Mouse (Mus musculus) forebrain, embryonic 12.5 days (tissue): ENCODE measurements around the gene Mapk1ip1. TPM values are rescaled to one million over a fixed set of nuclear protein-coding genes. Genes with fewer than 3 reads are reported as not detected.

ENCODE experiments used
- ATAC-seq: fragments of 200-750 bp; cut with Nextera tagmentation; 2 replicates; pipeline ENCODE4 v1.8.0; 2017; ENCODE audit warnings: moderate TSS enrichment; ENCODE audit not compliant: low FRiP score
- H3K27ac ChIP-seq: fragments of 300-500 bp; sonication (generic); 2 replicates; pipeline ENCODE4 v1.5.1; 2016; ENCODE audit warnings: mild to moderate bottlenecking
- H3K27me3 ChIP-seq: fragments of 300-500 bp; sonication (generic); 2 replicates; pipeline ENCODE4 v1.6.1; 2016; ENCODE audit warnings: mild to moderate bottlenecking
- H3K36me3 ChIP-seq: fragments of 300-500 bp; sonication (generic); replicated peaks from 2 replicates; pipeline ENCODE4 v1.6.1; 2016; ENCODE audit warnings: mild to moderate bottlenecking
- H3K4me1 ChIP-seq: fragments of 300-500 bp; sonication (generic); 2 replicates; pipeline ENCODE4 v1.6.1; 2016
- H3K4me2 ChIP-seq: fragments of 300-500 bp; sonication (generic); 2 replicates; pipeline ENCODE4 v1.6.1; 2016; ENCODE audit warnings: mild to moderate bottlenecking, moderate library complexity
- H3K4me3 ChIP-seq: fragments of 300-500 bp; sonication (generic); replicated peaks from 2 replicates; pipeline ENCODE4 v1.5.1; 2016; ENCODE audit warnings: mild to moderate bottlenecking
- H3K9ac ChIP-seq: fragments of 300-500 bp; sonication (generic); 2 replicates; pipeline ENCODE4 v1.6.1; 2016; ENCODE audit warnings: mild to moderate bottlenecking
- H3K9me3 ChIP-seq: fragments of 300-500 bp; sonication (generic); 2 replicates; pipeline ENCODE4 v1.6.1; 2016
- WGBS: fragments of 180-500 bp; shearing (Covaris S2); methylation state at CpG from one replicate; pipeline ENCODE4 v1.1.7; 2016; 5-methylcytosine and 5-hydroxymethylcytosine counted together
- polyA plus RNA-seq: library from polyadenylated mRNA; unstranded; fragments of >200 nt; fragmentation: Nextera tagmentation; extraction: Ambion mirVana; gene quantifications from 2 replicates; pipeline ENCODE4 v1.2.1, GENCODE M21; 2016

The Mapk1ip1 gene
- polyA plus RNA-seq, 1 experiment from 2014 or later = 16.2 TPM

- H3K4me1 ChIP-seq = no peaks in the 10 kb centered on the region
- no peaks in the 10 kb centered on the region for H3K9me3 ChIP-seq
- H3K36me3 ChIP-seq = no peaks in the 10 kb centered on the region
- H3K27me3 ChIP-seq = 0 out of 2 replicates have a peak, but pooled peaks cover 3% of the 10 kb centered on the region
- ATAC-seq = no peak
- H3K4me3 ChIP-seq = no peak overlapping the region
- no peak overlapping the region for H3K9ac ChIP-seq
- H3K27ac ChIP-seq = no peak overlapping the region
- WGBS = 87% methylated on average over 19 of the region's 19 CpGs
- no peak overlapping the region for H3K4me2 ChIP-seq
Measured at GRCm38 (mm10) chr7:138824995-138825756, 20.9 kb downstream of the Mapk1ip1 start.

GRCm38 (mm10) chr7:138824423-138824822, 21.6 kb downstream of the Mapk1ip1 start:
- H3K27ac ChIP-seq = no peak overlapping the region
- no peak overlapping the region for H3K9ac ChIP-seq
- no peak for ATAC-seq
- WGBS = 85% methylated on average over 6 of the region's 6 CpGs
- H3K36me3 ChIP-seq = no peaks in the 10 kb centered on the region
- H3K4me2 ChIP-seq = no peak overlapping the region
- 0 out of 2 replicates have a peak, but pooled peaks cover 3% of the 10 kb centered on the region for H3K27me3 ChIP-seq
- H3K4me1 ChIP-seq = no peaks in the 10 kb centered on the region
- H3K9me3 ChIP-seq = no peaks in the 10 kb centered on the region
- no peak overlapping the region for H3K4me3 ChIP-seq

DNA sequence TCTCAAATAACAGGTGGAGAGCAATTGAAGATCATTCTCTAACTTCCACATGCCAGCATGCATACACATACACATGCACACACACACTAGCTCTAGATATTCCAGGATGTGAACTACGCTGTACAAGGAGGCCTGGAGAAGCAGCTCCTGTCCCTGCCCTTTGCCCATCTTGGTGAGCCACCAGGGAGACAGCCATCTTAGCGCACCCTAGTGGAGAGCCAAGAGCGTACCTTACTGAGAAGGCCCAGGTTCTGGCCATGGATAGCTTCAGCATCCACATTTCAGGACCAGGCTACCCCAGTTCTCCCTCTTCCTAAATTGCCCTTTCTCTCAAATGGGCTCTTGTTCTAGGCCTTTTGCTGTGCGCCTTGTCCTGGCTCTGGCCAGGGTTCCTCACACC, 27.8 kb downstream of the Mapk1ip1 start:
- WGBS = 53% methylated on average over 4 of the region's 4 CpGs
- Histone ChIP-seq H3K9ac (no peak overlapping the region), H3K27ac (no peak overlapping the region), H3K4me2 (no peak overlapping the region), H3K4me1 (0 out of 2 replicates have a peak, but pooled peaks cover under 1% of the 10 kb centered on the region), H3K4me3 (no peak overlapping the region), H3K9me3 (no peaks in the 10 kb centered on the region), H3K36me3 (no peaks in the 10 kb centered on the region), H3K27me3 (no peaks in the 10 kb centered on the region)
- no peak for ATAC-seq

- no peaks in the 10 kb centered on the region for H3K27me3 ChIP-seq
- H3K4me3 ChIP-seq = no peak overlapping the region
- H3K4me1 ChIP-seq = 0 out of 2 replicates have a peak, but pooled peaks cover 4% of the 10 kb centered on the region
- no peak overlapping the region for H3K27ac ChIP-seq
- ATAC-seq = no peak
- no peak overlapping the region for H3K4me2 ChIP-seq
- H3K9ac ChIP-seq = no peak overlapping the region
- no peaks in the 10 kb centered on the region for H3K36me3 ChIP-seq
- WGBS = 73% methylated on average over 11 of the region's 11 CpGs
- no peaks in the 10 kb centered on the region for H3K9me3 ChIP-seq
Measured at GRCm38 (mm10) chr7:138813213-138813875, 32.7 kb downstream of the Mapk1ip1 start.

GRCm38 (mm10) chr7:138807146-138807545, 38.9 kb downstream of the Mapk1ip1 start:
- Histone ChIP-seq H3K27ac (no peak overlapping the region), H3K9ac (no peak overlapping the region), H3K4me3 (no peak overlapping the region), H3K4me2 (no peak overlapping the region), H3K36me3 (no peaks in the 10 kb centered on the region), H3K27me3 (no peaks in the 10 kb centered on the region), H3K9me3 (peaks cover 12% of the 10 kb centered on the region), H3K4me1 (no peaks in the 10 kb centered on the region)
- WGBS = 91% methylated on average over 3 of the region's 3 CpGs
- no peak for ATAC-seq

DNA sequence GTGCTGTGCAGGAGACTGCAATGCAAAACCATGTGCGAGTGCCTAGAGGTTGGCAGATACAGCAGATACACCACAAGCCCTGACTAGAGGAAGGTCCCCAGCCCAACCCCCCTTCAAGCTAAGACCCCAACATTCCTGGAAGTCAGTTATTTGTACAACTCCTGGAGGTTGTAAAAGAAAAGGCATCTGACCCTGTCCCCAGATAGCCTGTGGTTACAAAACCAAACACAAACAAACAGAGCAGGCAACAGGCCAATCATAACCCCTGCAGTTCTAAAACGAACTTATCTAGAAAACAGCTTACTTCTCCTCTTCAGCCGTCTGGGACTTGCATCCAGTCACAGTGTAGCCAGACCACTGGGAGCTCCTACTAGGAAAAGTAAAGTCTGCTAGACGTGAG, 42.7 kb downstream of the Mapk1ip1 start:
- ATAC-seq = no peak
- peaks cover 12% of the 10 kb centered on the region for H3K9me3 ChIP-seq
- 53% methylated on average over 4 of the region's 4 CpGs for WGBS
- no peak overlapping the region for H3K4me2 ChIP-seq
- H3K27me3 ChIP-seq = no peaks in the 10 kb centered on the region
- H3K4me1 ChIP-seq = no peaks in the 10 kb centered on the region
- no peak overlapping the region for H3K27ac ChIP-seq
- no peak overlapping the region for H3K9ac ChIP-seq
- H3K36me3 ChIP-seq = no peaks in the 10 kb centered on the region
- no peak overlapping the region for H3K4me3 ChIP-seq

DNA sequence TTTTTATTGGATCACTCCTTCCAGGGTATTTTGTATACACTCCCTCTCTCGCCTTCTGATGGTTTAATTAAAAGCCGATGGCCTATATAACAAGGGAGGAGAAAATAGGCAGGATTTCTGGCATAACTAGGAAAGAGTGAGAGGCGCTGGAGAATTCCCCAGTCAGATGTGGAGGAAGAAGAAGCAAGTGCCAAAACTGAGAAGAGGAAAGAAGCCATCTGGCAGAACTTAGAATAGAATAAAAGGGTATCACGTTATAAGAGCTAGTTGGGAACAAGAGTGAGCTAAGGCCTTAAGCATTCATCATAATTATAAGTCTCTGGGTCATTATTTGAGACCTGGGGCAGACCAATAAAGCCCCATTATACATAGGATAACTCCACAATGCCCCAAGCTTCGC, 58.0 kb downstream of the Mapk1ip1 start:
- H3K9me3 ChIP-seq = no peaks in the 10 kb centered on the region
- no peaks in the 10 kb centered on the region for H3K36me3 ChIP-seq
- H3K4me1 ChIP-seq = no peaks in the 10 kb centered on the region
- ATAC-seq = no peak
- no peak overlapping the region for H3K9ac ChIP-seq
- H3K27me3 ChIP-seq = no peaks in the 10 kb centered on the region
- no peak overlapping the region for H3K4me3 ChIP-seq
- H3K4me2 ChIP-seq = no peak overlapping the region
- 78% methylated on average over 5 of the region's 5 CpGs for WGBS
- H3K27ac ChIP-seq = no peak overlapping the region

Other genes with a start within 250 kb of the Mapk1ip1 start
- 63.6 and 68.4 TPM in 2 replicates for gene Ppp2r2d, start 194 bp downstream of the Mapk1ip1 start, polyA plus RNA-seq
- 63.0 and 66.9 TPM in 2 replicates for gene Bnip3, start 63.2 kb upstream of the Mapk1ip1 start, polyA plus RNA-seq
- 0.83 TPM in 2 replicates for gene Jakmip3, start 94.5 kb upstream of the Mapk1ip1 start, polyA plus RNA-seq
- 139 and 143 TPM in 2 replicates for gene Dpysl4, start 239.7 kb upstream of the Mapk1ip1 start, polyA plus RNA-seq